Mouse (Mus musculus): Measurements from ENCODE around the gene Gm15130.

- TF ChIP-seq CTCF (IDR thresholded peaks at IDR 0.05; ENCODE audit: low read depth, low read length) (no peak), POLR2A (IDR thresholded peaks at IDR 0.05; ENCODE audit: extremely low read depth, insufficient read depth, low read length) (no peak)
Measured at GRCm38 (mm10) chr2:111182068-111182467, 29.3 kb upstream of the Gm15130 start.

Measured in liver, adult 2 months (tissue).